Mouse (Mus musculus) myocyte (in vitro differentiated cells): Measurements from ENCODE around the gene Mansc1.

ENCODE experiments used
- CEBPB ChIP-seq: IDR thresholded peaks from 2 replicates; pipeline ENCODE4 v1.6.1; 2011; ENCODE audit warnings: mild to moderate bottlenecking, moderate library complexity; ENCODE audit not compliant: poor library complexity, insufficient read depth, severe bottlenecking
- E2F4 ChIP-seq: IDR thresholded peaks from one replicate; pipeline ENCODE4 v1.6.1; 2011; ENCODE audit warnings: mild to moderate bottlenecking, control low read depth, moderate library complexity; ENCODE audit not compliant: insufficient read depth
- MAX ChIP-seq: IDR thresholded peaks from one replicate; pipeline ENCODE4 v1.6.1; 2011; ENCODE audit warnings: low read depth, mild to moderate bottlenecking, control low read depth
- MYOD1 ChIP-seq, 3 experiments: IDR thresholded peaks; one replicate each; pipeline ENCODE4 v1.6.1; 2011; ENCODE audit warnings: control low read depth in 2 of 3, low read depth in 2 of 3, mild to moderate bottlenecking in 2 of 3, moderate library complexity in 1 of 3; ENCODE audit not compliant: insufficient read length in 2 of 3, control insufficient read depth in 1 of 3
- MYOG ChIP-seq, 3 experiments: IDR thresholded peaks; one replicate each; pipeline ENCODE4 v1.6.1; 2011; ENCODE audit warnings: control low read depth in 2 of 3, low read depth in 2 of 3, mild to moderate bottlenecking in 2 of 3; ENCODE audit not compliant: insufficient read length in 2 of 3, control insufficient read depth in 1 of 3, insufficient read depth in 1 of 3
- POLR2A ChIP-seq: IDR thresholded peaks from one replicate; pipeline ENCODE4 v1.6.1; 2011; ENCODE audit warnings: low read depth, mild to moderate bottlenecking, control low read depth, moderate library complexity; ENCODE audit not compliant: insufficient read length
- POLR2AphosphoS2 ChIP-seq: IDR thresholded peaks from one replicate; pipeline ENCODE4 v1.6.1; 2011; ENCODE audit warnings: low read depth, control low read depth; ENCODE audit not compliant: insufficient read length
- REST ChIP-seq: IDR thresholded peaks from one replicate; pipeline ENCODE4 v1.6.1; 2011; ENCODE audit warnings: mild to moderate bottlenecking, control low read depth, moderate library complexity; ENCODE audit not compliant: insufficient read depth, insufficient read length
- SRF ChIP-seq: IDR thresholded peaks from one replicate; pipeline ENCODE4 v1.6.1; 2011; ENCODE audit warnings: low read depth; ENCODE audit not compliant: control insufficient read depth, insufficient read length
- TCF12 ChIP-seq: IDR thresholded peaks from one replicate; pipeline ENCODE4 v1.6.1; 2011; ENCODE audit warnings: mild to moderate bottlenecking, control low read depth; ENCODE audit not compliant: poor library complexity, insufficient read depth, severe bottlenecking
- TCF3 ChIP-seq: IDR thresholded peaks from one replicate; pipeline ENCODE4 v1.6.1; 2011; ENCODE audit warnings: low read depth, control low read depth; ENCODE audit not compliant: insufficient read length
- USF1 ChIP-seq: IDR thresholded peaks from one replicate; pipeline ENCODE4 v1.6.1; 2011; ENCODE audit warnings: low read depth, mild to moderate bottlenecking, control low read depth, moderate library complexity

DNA sequence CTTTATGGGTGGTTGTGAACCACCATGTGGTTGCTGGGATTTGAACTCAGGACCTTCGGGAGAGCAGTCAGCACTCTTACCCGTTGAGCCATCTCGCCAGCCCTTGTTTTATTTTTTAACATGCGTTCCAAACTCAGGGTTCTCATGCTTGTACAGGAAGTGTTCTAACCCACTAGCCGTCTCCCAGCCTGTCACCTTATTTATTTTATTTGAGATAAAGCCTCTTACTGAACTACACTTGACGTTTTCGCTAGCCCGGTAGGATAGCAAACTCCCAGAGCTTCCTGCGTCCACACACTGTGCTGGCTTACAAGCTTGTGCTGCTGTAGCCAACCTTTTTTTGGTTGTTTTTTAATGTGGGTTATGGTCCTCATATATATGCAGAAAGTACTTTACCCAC is 33.5 kb upstream of the Mansc1 start:
- TF ChIP-seq POLR2A (no peak), TCF12 (no peak), USF1 (no peak), CEBPB (no peak), POLR2AphosphoS2 (no peak), E2F4 (no peak), MAX (no peak), MYOG (IDR thresholded peaks at IDR 0.05; ENCODE audit: control insufficient read depth in 1 of 3, insufficient read depth in 1 of 3, insufficient read length in 2 of 3, low read depth in 2 of 3) (no peak), MYOD1 (IDR thresholded peaks at IDR 0.05; ENCODE audit: control insufficient read depth in 1 of 3, insufficient read length in 2 of 3, low read depth in 2 of 3) (no peak), REST (no peak), SRF (no peak), TCF3 (no peak)
